Mouse (Mus musculus): ENCODE results near the gene Ormdl1. TPM values are rescaled to one million over a fixed set of nuclear protein-coding genes. Genes with fewer than 3 reads are reported as not detected.

Ormdl1 gene
- polyA plus RNA-seq, 1 experiment: 6.1 TPM

GRCm38 (mm10) chr1:53300506-53300905 lies 3.6 kb downstream of the Ormdl1 start:
- no peak overlapping the region for H3K4me3 ChIP-seq
- no peaks in the 10 kb centered on the region for H3K36me3 ChIP-seq (ENCODE audit: control insufficient read depth, insufficient read depth)
- no peak overlapping the region for H3ac ChIP-seq (ENCODE audit: control insufficient read depth, insufficient read length)
- TF ChIP-seq TCF12 (IDR thresholded peaks at IDR 0.05; ENCODE audit: insufficient read depth, poor library complexity, severe bottlenecking) (no peak), MYOD1 (IDR thresholded peaks at IDR 0.05; ENCODE audit: control insufficient read depth in 1 of 3, insufficient read length in 2 of 3, low read depth in 2 of 3) (no peak), E2F4 (IDR thresholded peaks at IDR 0.05; ENCODE audit: insufficient read depth) (no peak), TCF3 (IDR thresholded peaks at IDR 0.05; ENCODE audit: insufficient read length, low read depth) (no peak), MAX (IDR thresholded peaks at IDR 0.05; ENCODE audit: low read depth) (no peak), USF1 (IDR thresholded peaks at IDR 0.05; ENCODE audit: low read depth) (no peak), REST (IDR thresholded peaks at IDR 0.05; ENCODE audit: insufficient read depth, insufficient read length) (no peak), SRF (IDR thresholded peaks at IDR 0.05; ENCODE audit: control insufficient read depth, insufficient read length, low read depth) (no peak), POLR2AphosphoS2 (IDR thresholded peaks at IDR 0.05; ENCODE audit: insufficient read length, low read depth) (no peak), POLR2A (IDR thresholded peaks at IDR 0.05; ENCODE audit: insufficient read length, low read depth) (no peak), CEBPB (IDR thresholded peaks at IDR 0.05; ENCODE audit: insufficient read depth, poor library complexity, severe bottlenecking) (no peak), MYOG (IDR thresholded peaks at IDR 0.05; ENCODE audit: control insufficient read depth in 1 of 3, insufficient read depth in 1 of 3, insufficient read length in 2 of 3, low read depth in 2 of 3) (no peak)
- H3K4me2 ChIP-seq (ENCODE audit: low read depth): no peak overlapping the region
- H3K79me2 ChIP-seq (ENCODE audit: control insufficient read depth, insufficient read depth): no peaks in the 10 kb centered on the region
- H3K27me3 ChIP-seq (ENCODE audit: control insufficient read depth, insufficient read depth, insufficient read length): no peaks in the 10 kb centered on the region

GRCm38 (mm10) chr1:53312989-53313967 lies 16.4 kb downstream of the Ormdl1 start, which contains the start of gene Osgepl1:
Gene Osgepl1, plus strand, starts transcription at chr1:53313624.
- H3K36me3 ChIP-seq (ENCODE audit: control insufficient read depth, insufficient read depth): peaks cover 7% of the 10 kb centered on the region

GRCm38 (mm10) chr1:53321662-53322344 lies 24.9 kb downstream of the Ormdl1 start:
- H3K4me2 ChIP-seq (ENCODE audit: low read depth): no peak overlapping the region
- H3ac ChIP-seq (ENCODE audit: control insufficient read depth, insufficient read length): no peak overlapping the region
- H3K79me2 ChIP-seq (ENCODE audit: control insufficient read depth, insufficient read depth): no peaks in the 10 kb centered on the region
- H3K4me3 ChIP-seq: no peak overlapping the region
- TF ChIP-seq USF1 (IDR thresholded peaks at IDR 0.05; ENCODE audit: low read depth) (no peak), POLR2AphosphoS2 (IDR thresholded peaks at IDR 0.05; ENCODE audit: insufficient read length, low read depth) (no peak), POLR2A (IDR thresholded peaks at IDR 0.05; ENCODE audit: insufficient read length, low read depth) (no peak), REST (IDR thresholded peaks at IDR 0.05; ENCODE audit: insufficient read depth, insufficient read length) (no peak), TCF3 (IDR thresholded peaks at IDR 0.05; ENCODE audit: insufficient read length, low read depth) (no peak), CEBPB (IDR thresholded peaks at IDR 0.05; ENCODE audit: insufficient read depth, poor library complexity, severe bottlenecking) (no peak), TCF12 (IDR thresholded peaks at IDR 0.05; ENCODE audit: insufficient read depth, poor library complexity, severe bottlenecking) (no peak), MYOD1 (IDR thresholded peaks at IDR 0.05; ENCODE audit: control insufficient read depth in 1 of 3, insufficient read length in 2 of 3, low read depth in 2 of 3) (no peak), MAX (IDR thresholded peaks at IDR 0.05; ENCODE audit: low read depth) (no peak), MYOG (IDR thresholded peaks at IDR 0.05; ENCODE audit: control insufficient read depth in 1 of 3, insufficient read depth in 1 of 3, insufficient read length in 2 of 3, low read depth in 2 of 3) (no peak), E2F4 (IDR thresholded peaks at IDR 0.05; ENCODE audit: insufficient read depth) (no peak), SRF (IDR thresholded peaks at IDR 0.05; ENCODE audit: control insufficient read depth, insufficient read length, low read depth) (no peak)
- H3K36me3 ChIP-seq (ENCODE audit: control insufficient read depth, insufficient read depth): peaks cover 12% of the 10 kb centered on the region
- H3K27me3 ChIP-seq (ENCODE audit: control insufficient read depth, insufficient read depth, insufficient read length): no peaks in the 10 kb centered on the region

More at GRCm38 (mm10) chr1:53312989-53313967, 16.4 kb downstream of the Ormdl1 start, which contains the start of gene Osgepl1:
- Histone ChIP-seq H3ac (ENCODE audit: control insufficient read depth, insufficient read length) (peak within 1 kb of the TSS; percentile 38), H3K4me3 (peak within 1 kb of the TSS; percentile 58), H3K79me2 (ENCODE audit: control insufficient read depth, insufficient read depth) (no peaks in the 10 kb centered on the region), H3K27me3 (ENCODE audit: control insufficient read depth, insufficient read depth, insufficient read length) (no peaks in the 10 kb centered on the region), H3K4me2 (ENCODE audit: low read depth) (peak within 1 kb of the TSS; percentile 94)
- TF ChIP-seq MYOD1 (IDR thresholded peaks at IDR 0.05; ENCODE audit: control insufficient read depth in 1 of 3, insufficient read length in 2 of 3, low read depth in 2 of 3): no peak
- peak; percentile 50 for TF ChIP-seq POLR2AphosphoS2 (IDR thresholded peaks at IDR 0.05; ENCODE audit: insufficient read length, low read depth)
- TF ChIP-seq POLR2A (IDR thresholded peaks at IDR 0.05; ENCODE audit: insufficient read length, low read depth): peak; percentile 71
- TF ChIP-seq TCF3 (IDR thresholded peaks at IDR 0.05; ENCODE audit: insufficient read length, low read depth): no peak

GRCm38 (mm10) chr1:53323254-53323653 lies 26.4 kb downstream of the Ormdl1 start:
- Histone ChIP-seq H3K27me3 (ENCODE audit: control insufficient read depth, insufficient read depth, insufficient read length) (no peaks in the 10 kb centered on the region), H3ac (ENCODE audit: control insufficient read depth, insufficient read length) (no peak overlapping the region), H3K79me2 (ENCODE audit: control insufficient read depth, insufficient read depth) (no peaks in the 10 kb centered on the region), H3K36me3 (ENCODE audit: control insufficient read depth, insufficient read depth) (peaks cover 8% of the 10 kb centered on the region), H3K4me2 (ENCODE audit: low read depth) (no peak overlapping the region), H3K4me3 (no peak overlapping the region)
- no peak for TF ChIP-seq MYOD1 (IDR thresholded peaks at IDR 0.05; ENCODE audit: control insufficient read depth in 1 of 3, insufficient read length in 2 of 3, low read depth in 2 of 3)
- TF ChIP-seq CEBPB (IDR thresholded peaks at IDR 0.05; ENCODE audit: insufficient read depth, poor library complexity, severe bottlenecking): no peak
- no peak for TF ChIP-seq USF1 (IDR thresholded peaks at IDR 0.05; ENCODE audit: low read depth)
- TF ChIP-seq REST (IDR thresholded peaks at IDR 0.05; ENCODE audit: insufficient read depth, insufficient read length): no peak
- TF ChIP-seq TCF3 (IDR thresholded peaks at IDR 0.05; ENCODE audit: insufficient read length, low read depth): no peak
- TF ChIP-seq SRF (IDR thresholded peaks at IDR 0.05; ENCODE audit: control insufficient read depth, insufficient read length, low read depth): no peak
- no peak for TF ChIP-seq POLR2A (IDR thresholded peaks at IDR 0.05; ENCODE audit: insufficient read length, low read depth)
- TF ChIP-seq MYOG (IDR thresholded peaks at IDR 0.05; ENCODE audit: control insufficient read depth in 1 of 3, insufficient read depth in 1 of 3, insufficient read length in 2 of 3, low read depth in 2 of 3): no peak
- no peak for TF ChIP-seq POLR2AphosphoS2 (IDR thresholded peaks at IDR 0.05; ENCODE audit: insufficient read length, low read depth)
- TF ChIP-seq TCF12 (IDR thresholded peaks at IDR 0.05; ENCODE audit: insufficient read depth, poor library complexity, severe bottlenecking): no peak
- TF ChIP-seq MAX (IDR thresholded peaks at IDR 0.05; ENCODE audit: low read depth): no peak
- TF ChIP-seq E2F4 (IDR thresholded peaks at IDR 0.05; ENCODE audit: insufficient read depth): no peak
